Mouse (Mus musculus) olfactory bulb, adult 2 months (tissue): ENCODE measurements around the gene Wnt3a. TPM values are rescaled to one million over a fixed set of nuclear protein-coding genes. Genes with fewer than 3 reads are reported as not detected.
"Not testable (repeated sequence)": the region's sequence is repeated elsewhere in the genome, so short reads cannot be mapped to it uniquely, and the experiment has no call there.

ENCODE experiments used
- H3K27ac ChIP-seq: fragments of 200-500 bp; 2 replicates; pipeline ENCODE4 v1.5.1; 2012; ENCODE audit warnings: low read depth, low read length; ENCODE audit not compliant: insufficient read depth
- H3K4me1 ChIP-seq: fragments of 200-500 bp; 2 replicates; pipeline ENCODE4 v1.6.1; 2012; ENCODE audit warnings: low read length; ENCODE audit not compliant: control insufficient read depth, insufficient read depth
- H3K4me3 ChIP-seq: fragments of 200-500 bp; 2 replicates; pipeline ENCODE4 v1.5.1; 2012; ENCODE audit warnings: mild to moderate bottlenecking, low read depth, low read length, moderate library complexity; ENCODE audit not compliant: insufficient read depth
- CTCF ChIP-seq: fragments of 200-500 bp; IDR thresholded peaks from 2 replicates; pipeline ENCODE4 v1.5.1; 2012; ENCODE audit warnings: low read depth, mild to moderate bottlenecking, low read length, moderate library complexity; ENCODE audit not compliant: insufficient read depth
- POLR2A ChIP-seq: fragments of 200-500 bp; IDR thresholded peaks from 2 replicates; pipeline ENCODE4 v1.6.1; 2012; ENCODE audit warnings: mild to moderate bottlenecking, low read depth, low read length, moderate library complexity; ENCODE audit not compliant: insufficient read depth
- WGBS: fragments of 180-500 bp; shearing (Covaris S2); methylation state at CpG from one replicate; pipeline ENCODE4 v1.1.7; 2018; 5-methylcytosine and 5-hydroxymethylcytosine counted together
- polyA plus RNA-seq: library from polyadenylated mRNA; stranded (reverse); fragments of >200 nt; gene quantifications from 2 replicates; pipeline ENCODE4 v1.2.4, GENCODE M21; 2012; ENCODE audit warnings: low replicate concordance; ENCODE audit not compliant: missing spikeins, insufficient read depth, insufficient read length

The Wnt3a gene
- polyA plus RNA-seq, 1 experiment: not detected

GRCm38 (mm10) chr11:59302700-59303569 lies 12.4 kb upstream of the Wnt3a start:
- WGBS: 26% methylated on average over 5 of the region's 10 CpGs

GRCm38 (mm10) chr11:59301053-59301452 lies 10.5 kb upstream of the Wnt3a start:
- H3K27ac ChIP-seq, H3K4me3 ChIP-seq, H3K4me1 ChIP-seq: not testable (repeated sequence)
- 64% methylated on average over 2 of the region's 2 CpGs for WGBS

More at GRCm38 (mm10) chr11:59302700-59303569, 12.4 kb upstream of the Wnt3a start:
- no peak for TF ChIP-seq POLR2A
- TF ChIP-seq CTCF: peak; percentile 48
- no peak overlapping the region for H3K4me3 ChIP-seq
- no peak overlapping the region for H3K27ac ChIP-seq
- H3K4me1 ChIP-seq: peaks cover 23% of the 10 kb centered on the region

GRCm38 (mm10) chr11:59300185-59300584 lies 9.6 kb upstream of the Wnt3a start:
- TF ChIP-seq POLR2A (no peak), CTCF (no peak)
- WGBS: 10% methylated on average over 3 of the region's 3 CpGs
- H3K27ac ChIP-seq: no peak overlapping the region
- no peak overlapping the region for H3K4me3 ChIP-seq
- peaks cover 4% of the 10 kb centered on the region; the same call in 1 of the 2 replicates for H3K4me1 ChIP-seq

DNA sequence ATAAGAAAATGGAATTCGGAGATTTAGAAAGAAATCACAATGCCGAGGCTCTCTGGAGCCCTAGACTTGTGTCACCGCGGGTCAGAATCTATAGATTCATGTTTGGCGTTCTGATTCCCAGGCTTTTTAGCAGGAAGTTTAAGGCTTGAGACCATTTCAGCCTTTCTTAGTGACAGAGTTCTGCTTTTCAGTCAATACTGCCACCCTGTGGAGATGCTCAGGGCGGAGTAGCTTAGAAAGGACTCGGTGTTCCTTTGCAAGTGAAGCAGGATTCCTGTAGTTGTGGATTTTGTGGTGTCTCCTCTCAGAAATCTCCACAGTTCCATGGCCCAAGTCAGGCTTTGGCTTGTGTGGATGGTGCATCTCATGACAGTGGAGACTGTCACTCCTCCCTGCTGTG lies 7.4 kb upstream of the Wnt3a start:
- WGBS: 14% methylated on average over 7 of the region's 7 CpGs
- Histone ChIP-seq H3K4me1 (peaks cover 1% of the 10 kb centered on the region; the same call in 1 of the 2 replicates), H3K4me3 (no peak overlapping the region), H3K27ac (no peak overlapping the region)
- TF ChIP-seq CTCF (no peak), POLR2A (no peak)

DNA sequence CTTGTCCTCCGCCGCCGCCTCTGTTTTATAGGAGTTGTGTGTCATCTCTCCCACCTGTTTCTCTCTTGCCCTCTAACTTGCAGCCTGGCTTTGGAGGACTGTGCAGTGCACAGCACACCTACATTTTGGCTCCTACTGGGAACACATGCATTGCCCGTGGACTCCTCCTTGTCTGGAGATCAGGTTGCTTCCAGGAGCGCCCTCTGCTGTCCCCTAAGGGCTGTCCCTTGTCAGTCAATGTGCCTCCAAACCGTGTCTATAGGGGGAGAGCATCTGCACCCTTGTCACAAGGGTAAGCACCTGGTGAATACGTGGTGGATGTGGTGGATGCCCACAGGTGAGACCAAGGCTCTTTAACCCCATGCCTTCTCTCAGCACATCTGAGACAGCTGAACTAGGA lies 3.1 kb upstream of the Wnt3a start:
- H3K4me3 ChIP-seq: no peak overlapping the region
- 21% methylated on average over 7 of the region's 7 CpGs for WGBS
- no peak overlapping the region for H3K27ac ChIP-seq
- H3K4me1 ChIP-seq: peaks cover 23% of the 10 kb centered on the region; the same call in 1 of the 2 replicates
- TF ChIP-seq CTCF (peak; percentile 35; the same call in 1 of the 2 replicates), POLR2A (no peak)

- 1% methylated on average over 25 of the region's 25 CpGs for WGBS
- TF ChIP-seq CTCF: no peak
- TF ChIP-seq POLR2A: no peak
- peaks cover 23% of the 10 kb centered on the region; the same call in 1 of the 2 replicates for H3K4me1 ChIP-seq
- H3K4me3 ChIP-seq: no peak overlapping the region
- no peak overlapping the region for H3K27ac ChIP-seq
Measured at GRCm38 (mm10) chr11:59289706-59290105, 846 bp downstream of the Wnt3a start.

GRCm38 (mm10) chr11:59284146-59284545 lies 6.4 kb downstream of the Wnt3a start:
- WGBS: 40% methylated on average over 14 of the region's 14 CpGs
- no peak overlapping the region for H3K27ac ChIP-seq
- H3K4me1 ChIP-seq: peaks cover 5% of the 10 kb centered on the region; the same call in 1 of the 2 replicates
- TF ChIP-seq CTCF (no peak), POLR2A (no peak)
- no peak overlapping the region for H3K4me3 ChIP-seq

GRCm38 (mm10) chr11:59282933-59283332 lies 7.6 kb downstream of the Wnt3a start:
- no peak overlapping the region for H3K4me3 ChIP-seq
- TF ChIP-seq POLR2A (no peak), CTCF (no peak)
- H3K4me1 ChIP-seq: no peaks in the 10 kb centered on the region
- WGBS: 38% methylated on average over 10 of the region's 10 CpGs
- H3K27ac ChIP-seq: no peak overlapping the region

DNA sequence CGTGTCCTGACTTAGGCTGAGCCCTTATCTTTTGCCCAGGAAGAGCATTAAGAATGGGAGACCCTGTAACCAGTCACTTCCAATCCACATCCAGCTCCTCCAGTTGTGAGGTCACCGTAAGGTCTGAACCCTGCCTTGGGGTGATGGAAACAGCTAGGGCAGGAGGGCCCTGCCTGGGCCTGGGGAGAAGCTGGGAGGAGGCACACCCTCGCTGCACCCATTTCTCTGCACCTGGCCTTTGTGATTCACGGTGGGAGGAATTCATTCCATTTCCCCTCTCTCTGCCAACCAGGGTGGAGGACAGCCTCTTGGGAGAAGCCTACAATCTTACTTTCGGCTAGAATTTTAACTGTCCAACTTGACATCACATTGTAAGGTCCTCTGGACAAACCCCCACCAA lies 8.4 kb downstream of the Wnt3a start:
- 80% methylated on average over 5 of the region's 5 CpGs for WGBS
- TF ChIP-seq POLR2A (no peak), CTCF (no peak)
- Histone ChIP-seq H3K27ac (no peak overlapping the region), H3K4me3 (no peak overlapping the region), H3K4me1 (no peaks in the 10 kb centered on the region)
